Mouse (Mus musculus) stomach, postnatal 0 days (tissue): ENCODE measurements around the gene Otof. TPM values are rescaled to one million over a fixed set of nuclear protein-coding genes. Genes with fewer than 3 reads are reported as not detected.

Experiments used
- ATAC-seq: fragments of 200-750 bp; cut with Nextera tagmentation; 2 replicates; pipeline ENCODE4 v1.8.0; 2017; ENCODE audit not compliant: low FRiP score, low TSS enrichment
- DNase-seq: peaks from one replicate; pipeline ENCODE4 v3.0.0-alpha.2; 2016; ENCODE audit warnings: low spot score
- H3K27ac ChIP-seq: fragments of 300-500 bp; sonication (generic); replicated peaks from 2 replicates; pipeline ENCODE4 v1.5.1; 2014; ENCODE audit warnings: mild to moderate bottlenecking, control low read depth
- H3K27me3 ChIP-seq: fragments of 300-500 bp; sonication (generic); 2 replicates; pipeline ENCODE4 v1.6.1; 2014; ENCODE audit warnings: low read length; ENCODE audit not compliant: control insufficient read depth, insufficient read depth
- H3K36me3 ChIP-seq: fragments of 300-500 bp; sonication (generic); 2 replicates; pipeline ENCODE4 v1.6.1; 2014; ENCODE audit warnings: low read length, mixed read lengths; ENCODE audit not compliant: control insufficient read depth, insufficient read depth
- H3K4me1 ChIP-seq: fragments of 300-500 bp; sonication (generic); replicated peaks from 2 replicates; pipeline ENCODE4 v1.6.1; 2014; ENCODE audit warnings: antibody characterized with exemption; ENCODE audit not compliant: control insufficient read depth, insufficient read depth
- H3K4me2 ChIP-seq: fragments of 300-500 bp; sonication (generic); replicated peaks from 2 replicates; pipeline ENCODE4 v1.6.1; 2014; ENCODE audit warnings: low read depth, mild to moderate bottlenecking, control low read depth, moderate library complexity
- H3K4me3 ChIP-seq: fragments of 300-500 bp; sonication (generic); 2 replicates; pipeline ENCODE4 v1.5.1; 2014; ENCODE audit warnings: low read depth, low read length, control low read depth
- H3K9ac ChIP-seq: fragments of 300-500 bp; sonication (generic); 2 replicates; pipeline ENCODE4 v1.6.1; 2014; ENCODE audit warnings: mild to moderate bottlenecking, low read length, control low read depth, mixed read lengths
- H3K9me3 ChIP-seq: fragments of 300-500 bp; sonication (generic); 2 replicates; pipeline ENCODE4 v1.6.1; 2016; ENCODE audit warnings: low read length; ENCODE audit not compliant: control insufficient read depth
- CTCF ChIP-seq: IDR thresholded peaks from 2 replicates; pipeline ENCODE4 v1.5.1; 2016; ENCODE audit warnings: antibody characterized with exemption, low read depth, mild to moderate bottlenecking, moderate library complexity
- EP300 ChIP-seq: optimal IDR thresholded peaks from 2 replicates; pipeline ENCODE3; 2016; ENCODE audit warnings: antibody characterized with exemption
- WGBS: fragments of 180-500 bp; shearing (Covaris S2); extraction: QIAGEN DNeasy Blood & Tissue Kit; methylation state at CpG from one replicate; pipeline ENCODE4 v1.1.7; 2014; 5-methylcytosine and 5-hydroxymethylcytosine counted together
- polyA plus RNA-seq: library from polyadenylated mRNA; unstranded; fragments of >200 nt; fragmentation: Nextera tagmentation; extraction: Ambion mirVana; gene quantifications from 2 replicates; pipeline ENCODE4 v1.2.1, GENCODE M21; 2015

Otof gene
- polyA plus RNA-seq, 1 experiment from 2014 or later = 0.02 TPM

GRCm38 (mm10) chr5:30340815-30341214 is 120.9 kb downstream of the Otof start:
- no peak for TF ChIP-seq CTCF
- TF ChIP-seq EP300 = no peak
- Histone ChIP-seq H3K9me3 (no peaks in the 10 kb centered on the region), H3K27ac (no peak overlapping the region), H3K4me2 (no peak overlapping the region), H3K4me1 (no peaks in the 10 kb centered on the region), H3K9ac (no peak overlapping the region), H3K4me3 (no peak overlapping the region), H3K36me3 (no peaks in the 10 kb centered on the region), H3K27me3 (no peaks in the 10 kb centered on the region)
- no peak for ATAC-seq
- 81% methylated on average over 5 of the region's 5 CpGs for WGBS
- no peak for DNase-seq

Other genes with a start within 250 kb of the Otof start
- gene Selenoi, start 229.4 kb downstream of the Otof start, polyA plus RNA-seq = 25.5 and 26.7 TPM in 2 replicates
- 1.1 and 1.7 TPM in 2 replicates for gene Drc1, start 180.5 kb downstream of the Otof start, polyA plus RNA-seq
- gene 1700001C02Rik, start 4.1 kb upstream of the Otof start, polyA plus RNA-seq = not detected in 2 replicates
- 0.17 and 0.30 TPM in 2 replicates for gene Cib4, start 83.9 kb upstream of the Otof start, polyA plus RNA-seq
- 11.1 and 13.8 TPM in 2 replicates for gene Kcnk3, start 126.2 kb upstream of the Otof start, polyA plus RNA-seq
- 30.6 and 35.6 TPM in 2 replicates for gene Slc35f6, start 186.0 kb upstream of the Otof start, polyA plus RNA-seq
- 58.1 and 79.9 TPM in 2 replicates for gene Cenpa, start 204.8 kb upstream of the Otof start, polyA plus RNA-seq
- gene Dpysl5, start 249.6 kb upstream of the Otof start, polyA plus RNA-seq = 1.7 and 2.3 TPM in 2 replicates